Mouse (Mus musculus): Measurements from ENCODE around the gene Bard1.

The Bard1 gene

DNA sequence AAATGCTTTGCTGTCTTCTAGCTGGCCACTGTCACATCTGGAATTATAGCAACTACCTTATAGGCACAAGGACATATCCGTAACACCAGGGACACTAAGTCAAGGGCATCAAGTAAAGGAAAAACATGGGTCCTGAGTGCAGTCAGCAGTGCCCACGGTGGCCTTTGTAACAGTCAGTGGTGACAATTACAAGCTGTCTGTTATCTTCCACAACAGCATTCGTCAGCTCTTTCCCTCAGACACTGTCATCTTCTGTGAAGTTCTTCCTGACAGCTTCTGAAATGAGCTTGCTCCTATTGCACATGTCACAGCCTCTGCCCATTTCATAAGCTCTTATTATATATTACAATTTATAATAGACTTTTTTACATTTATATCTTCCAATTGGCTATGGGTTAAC, 50.7 kb downstream of the Bard1 start:
- no peak for DNase-seq (ENCODE audit: low spot score)

DNA sequence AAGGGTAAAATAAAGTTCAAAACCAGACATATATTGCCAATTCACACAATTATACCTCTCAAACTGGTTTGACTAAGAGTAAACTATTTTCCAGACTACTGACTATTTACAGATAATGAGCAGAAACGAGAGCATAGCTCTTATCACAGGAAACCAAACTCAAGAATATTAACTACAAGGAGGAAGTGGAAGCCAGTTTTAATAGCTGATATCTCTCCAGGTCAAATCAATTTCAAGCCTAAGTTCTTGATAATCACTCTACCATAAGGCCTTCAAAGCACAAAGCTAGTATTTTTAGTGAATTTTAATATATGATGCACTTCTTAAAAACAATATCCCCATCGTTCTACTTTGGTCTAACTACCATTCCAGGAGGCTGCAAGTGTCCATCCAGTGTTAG, 57.8 kb downstream of the Bard1 start:
- DNase-seq (ENCODE audit: low spot score): no peak

DNA sequence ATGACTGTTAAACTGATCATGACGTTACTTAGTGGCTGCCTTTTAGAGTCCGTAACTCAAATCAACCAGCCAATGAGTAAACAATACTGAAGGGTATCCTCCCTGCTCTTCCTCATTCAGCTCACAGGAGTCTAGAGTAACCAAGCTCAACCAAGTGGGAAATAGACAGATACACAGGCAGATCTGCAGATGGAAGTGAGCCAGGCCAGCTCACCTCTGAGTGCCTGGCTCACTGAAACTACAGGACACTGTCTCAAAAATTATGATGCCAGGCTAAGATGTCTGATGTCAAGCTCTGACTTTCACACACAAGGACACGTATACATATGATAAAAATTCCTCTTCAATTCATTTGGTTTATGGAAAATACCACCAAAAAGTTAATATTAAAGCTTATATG, 59.0 kb downstream of the Bard1 start:
- DNase-seq (ENCODE audit: low spot score): no peak

DNA sequence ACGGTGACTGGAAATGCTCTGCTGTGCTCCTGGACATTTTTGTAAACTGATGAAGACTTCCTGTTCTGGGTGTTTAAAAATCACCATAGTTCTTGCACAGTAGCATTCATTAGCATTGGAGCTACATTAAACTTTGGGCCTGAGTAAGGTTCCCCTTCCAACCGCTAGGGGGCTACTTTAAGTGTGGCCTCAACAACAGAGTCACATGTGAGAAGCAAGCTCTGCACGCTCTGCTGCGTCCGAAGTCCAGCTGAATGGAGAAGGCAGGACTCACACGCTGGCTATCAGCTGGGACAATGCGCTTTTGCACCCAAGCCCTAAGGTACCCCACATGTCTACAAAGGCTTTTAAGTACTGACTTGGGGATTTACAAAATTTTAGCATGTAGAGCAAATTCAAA, 65.9 kb downstream of the Bard1 start:
- DNase-seq (ENCODE audit: low spot score): no peak

DNA sequence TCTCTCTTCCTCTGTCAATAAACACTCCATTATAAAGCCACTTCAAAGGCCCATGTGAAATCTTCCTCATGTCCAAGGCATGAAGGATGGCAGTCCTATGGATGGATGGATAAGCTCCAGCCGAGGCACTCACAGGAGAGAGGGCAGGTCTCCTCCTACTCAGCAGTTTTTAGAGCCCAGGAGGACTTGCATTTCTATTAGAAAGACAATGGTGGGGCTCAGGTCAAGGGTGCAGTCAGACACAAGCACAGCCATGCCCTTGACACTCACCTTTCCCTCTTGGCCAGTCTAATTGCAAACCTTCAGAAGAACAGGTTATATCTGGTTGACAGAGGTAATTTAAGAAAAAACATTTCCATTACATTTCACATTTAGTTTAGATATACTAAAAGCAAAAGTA, 67.4 kb downstream of the Bard1 start:
- DNase-seq (ENCODE audit: low spot score): no peak

DNA sequence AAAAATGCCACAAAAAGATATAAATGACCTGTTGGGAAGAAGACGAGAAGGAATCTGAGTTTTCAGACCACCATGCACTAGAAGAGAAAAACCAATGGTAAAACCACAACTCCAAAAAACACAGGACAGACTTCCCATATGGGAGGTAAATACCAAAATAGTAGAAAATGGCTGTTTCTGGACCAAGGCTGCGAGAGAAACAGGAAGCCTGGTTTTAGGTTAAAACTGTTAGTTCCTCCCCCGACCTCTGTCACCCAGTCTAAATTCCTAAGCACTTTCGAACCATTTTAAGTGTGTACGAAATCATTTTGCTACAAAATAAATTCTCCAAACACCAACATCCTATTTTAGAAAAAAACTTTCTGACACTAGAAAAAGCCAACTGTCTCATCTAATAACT, 80.2 kb downstream of the Bard1 start:
- no peak for DNase-seq (ENCODE audit: low spot score)

DNA sequence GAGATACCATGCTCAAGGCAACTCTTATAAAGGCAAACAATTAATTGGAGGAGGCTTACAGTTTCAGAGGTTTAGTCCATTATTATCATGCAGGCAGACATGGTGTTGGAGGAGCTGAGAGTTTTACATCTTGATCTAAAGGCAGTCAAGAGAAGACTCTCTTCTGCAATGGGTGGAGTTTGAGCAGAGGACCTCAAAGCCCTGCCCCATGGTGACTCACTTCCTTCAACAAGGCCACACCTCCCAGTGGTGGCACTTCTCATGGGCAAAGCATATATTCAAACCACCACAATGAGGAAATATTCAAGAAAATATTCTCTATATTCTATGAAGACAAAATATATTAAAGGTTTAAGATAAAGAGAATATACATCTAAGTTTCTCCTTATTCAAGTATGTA, 88.6 kb downstream of the Bard1 start:
- DNase-seq (ENCODE audit: low spot score): no peak

DNA sequence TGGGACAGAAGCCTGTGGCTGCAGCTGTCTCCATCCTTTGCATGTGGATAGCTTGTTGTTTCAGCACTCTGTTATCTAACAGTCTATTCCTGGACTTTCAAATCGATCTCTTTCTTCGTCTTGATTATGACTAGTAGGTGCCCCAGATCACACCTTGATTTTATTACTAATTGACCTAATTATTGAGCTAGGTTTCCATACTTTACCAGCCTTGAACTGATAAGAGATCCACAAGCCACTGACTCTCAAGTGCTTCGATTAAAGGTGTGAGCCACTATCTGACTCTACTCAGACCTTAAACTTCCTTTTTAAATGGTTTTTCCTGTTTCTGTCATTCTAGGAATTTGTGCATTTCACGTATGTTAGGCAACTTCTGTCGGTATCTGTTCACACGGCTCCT, 96.9 kb downstream of the Bard1 start:
- DNase-seq (ENCODE audit: low spot score): no peak

DNA sequence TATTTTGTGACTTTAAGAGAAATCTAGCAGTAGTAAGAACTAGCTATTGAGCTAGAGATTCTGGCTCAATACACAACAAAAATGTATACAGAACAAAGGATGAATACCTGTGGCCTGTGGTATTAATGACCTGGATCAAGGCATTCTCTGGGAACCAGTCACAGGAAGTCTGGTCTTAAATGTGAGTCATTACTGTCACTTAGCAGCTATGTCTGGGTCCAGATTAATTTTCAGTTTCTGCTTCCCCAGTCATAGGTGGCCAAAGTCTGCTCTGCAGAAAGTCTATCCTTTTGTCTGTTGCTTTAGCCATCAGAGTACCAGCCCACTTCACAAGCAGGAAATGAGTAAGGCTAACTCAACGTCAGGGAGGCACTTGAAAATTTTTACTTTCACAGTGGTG, 98.8 kb downstream of the Bard1 start:
- DNase-seq (ENCODE audit: low spot score): no peak

DNA sequence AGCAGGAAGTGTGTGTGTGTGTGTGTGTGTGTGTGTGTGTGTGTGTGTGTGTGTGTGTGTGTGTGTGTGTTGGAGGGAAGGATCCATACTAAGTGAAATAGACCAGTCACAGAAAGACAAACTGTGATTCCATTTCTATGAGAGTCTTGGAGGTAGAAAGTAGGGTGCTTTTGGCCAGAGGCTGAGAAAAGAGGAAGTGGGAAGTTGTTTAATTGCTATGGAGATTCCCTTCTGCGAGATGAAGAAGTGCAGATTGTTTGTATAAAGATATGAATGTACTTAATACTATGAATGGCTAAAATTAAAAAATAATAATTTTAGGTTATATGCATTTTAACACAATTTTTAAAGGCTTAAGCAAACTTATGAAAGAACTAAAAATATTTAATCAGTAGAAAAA, 99.2 kb downstream of the Bard1 start:
- no peak for DNase-seq (ENCODE audit: low spot score)

DNA sequence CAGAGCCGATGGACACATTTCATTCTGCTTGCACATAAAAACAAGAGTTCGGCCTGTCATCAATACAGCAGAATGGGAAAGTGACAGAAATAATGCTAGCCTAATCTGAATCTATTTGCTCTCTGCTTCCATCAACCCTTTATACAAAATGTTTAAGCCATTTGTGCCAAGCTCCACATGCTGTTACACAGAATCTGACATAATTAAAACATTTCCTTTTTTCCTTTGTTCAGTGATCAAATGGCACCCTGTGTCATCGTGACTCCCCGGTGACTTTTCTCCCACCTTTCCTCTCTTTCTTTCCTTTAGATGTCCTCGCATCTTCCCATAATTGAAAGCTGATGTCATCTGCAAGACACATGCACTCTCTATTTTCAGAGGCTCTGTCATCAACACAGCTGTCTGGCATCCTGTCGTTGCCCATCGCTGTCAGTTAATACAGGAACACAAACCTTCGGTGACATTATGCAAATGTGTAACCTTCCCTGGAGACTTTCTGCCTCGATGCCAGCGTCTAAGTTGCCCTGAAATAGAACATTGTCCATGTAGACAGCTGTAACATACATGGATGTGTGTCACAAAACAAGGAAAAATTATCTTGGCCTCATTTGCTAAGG, 105.5 kb downstream of the Bard1 start:
- no peak for DNase-seq (ENCODE audit: low spot score)

DNA sequence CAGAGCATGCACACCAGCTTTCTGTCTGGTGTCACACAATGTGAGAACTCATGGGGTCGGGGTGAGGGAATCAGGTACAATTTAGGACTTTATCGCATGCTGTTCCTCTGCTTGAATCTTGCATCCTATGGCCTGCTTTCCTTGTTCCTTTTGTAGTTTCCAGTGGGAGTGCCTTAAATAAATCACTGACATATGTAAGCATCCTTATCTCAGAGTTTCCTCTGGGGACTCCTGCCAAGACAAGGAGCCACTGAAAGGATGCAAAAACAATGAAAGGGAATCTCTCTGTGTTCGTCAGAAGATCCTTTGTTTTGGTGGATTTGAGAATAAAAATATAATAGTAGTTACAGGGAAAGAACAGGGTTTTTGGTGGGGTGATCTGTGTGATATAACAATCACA, 106.2 kb downstream of the Bard1 start:
- no peak for DNase-seq (ENCODE audit: low spot score)
